In genomic region chr16:45659596-45659995, GRCm38 (mm10) we compare ENCODE assay signal across 22 mouse cellular contexts. TPM values are rescaled to one million over a fixed set of nuclear protein-coding genes. Genes with fewer than 3 reads are reported as not detected.
DNase-seq lines count a peak whose midpoint lies in the region; ATAC-seq and TF ChIP-seq lines count a peak whose summit lies in the region.
"Had no signal": no experiment of that assay in that cellular context is flagged by ENCODE, and none has a peak within 500 bp of the region (broad histone marks: within the 10 kb centered on the region; RNA-seq: fewer than 3 reads in every experiment).

No protein-coding gene starts in this region.

- peaks cover 18% of the 10 kb centered on the region for H3K4me1 ChIP-seq in liver, embryonic 12.5 days
- H3K4me1 ChIP-seq: forebrain, embryonic 10.5 days; neural tube, embryonic 13.5 days had no signal

- H3K4me3 ChIP-seq in left cerebral cortex, adult 2 months: no peak overlapping the region
- no peak overlapping the region for H3K4me3 ChIP-seq in liver, embryonic 12.5 days
- H3K4me3 ChIP-seq: forebrain, embryonic 10.5 days; gastrocnemius, adult 2 months; megakaryocyte, embryonic 14.5 days; neural tube, embryonic 13.5 days had no signal

- H3K9ac ChIP-seq in liver, embryonic 12.5 days: no peak overlapping the region
- H3K9ac ChIP-seq: hindbrain, embryonic 14.5 days; liver, embryonic 14.5 days; neural tube, embryonic 13.5 days had no signal

- no peaks in the 10 kb centered on the region for H3K36me3 ChIP-seq in liver, embryonic 12.5 days
- H3K36me3 ChIP-seq: forebrain, embryonic 10.5 days; neural tube, embryonic 13.5 days had no signal

- ATAC-seq in liver, embryonic 12.5 days: no peak
- ATAC-seq: intestine, embryonic 16.5 days had no signal

- intact Hi-C loops in left cerebral cortex, adult 2 months (cut with DNase I): no loop called here

- H3K9me3 ChIP-seq in liver, embryonic 12.5 days (replicated peaks): no peaks in the 10 kb centered on the region
- H3K9me3 ChIP-seq: forebrain, embryonic 10.5 days; megakaryocyte, embryonic 14.5 days; neural tube, embryonic 13.5 days had no signal

- H3K4me2 ChIP-seq in liver, embryonic 12.5 days: no peak overlapping the region
- H3K4me2 ChIP-seq: hindbrain, embryonic 14.5 days; neural tube, embryonic 13.5 days had no signal

- no peaks in the 10 kb centered on the region for H3K27me3 ChIP-seq in liver, embryonic 12.5 days (replicated peaks)
- H3K27me3 ChIP-seq: megakaryocyte, embryonic 14.5 days had no signal

- TF ChIP-seq CTCF in left cerebral cortex, adult 2 months (IDR thresholded peaks at IDR 0.05): no peak

- H3K27ac ChIP-seq in left cerebral cortex, adult 2 months: peak overlapping the region; percentile 10; the same call in 1 of the 2 replicates
- no peak overlapping the region for H3K27ac ChIP-seq in liver, embryonic 12.5 days
- H3K27ac ChIP-seq: forebrain, embryonic 10.5 days; gastrocnemius, adult 2 months; hindbrain, embryonic 14.5 days; kidney, postnatal 0 days; liver, embryonic 14.5 days; neural tube, embryonic 13.5 days had no signal

- 67% methylated on average over 4 of the region's 4 CpGs for WGBS in liver, embryonic 12.5 days (ENCODE audit: insufficient replicate concordance)

- DNase-seq in frontal cortex, adult 2 months (ENCODE audit: extremely low spot score in 1 of 2, low spot score in 1 of 2): peak; percentile 41 to 62
- DNase-seq in frontal cortex, postnatal 10 days (ENCODE audit: low spot score in 2 of 2): no peak
- peak; percentile 22 to 37 for DNase-seq in right cerebral cortex, adult 2 months (ENCODE audit: low spot score in 2 of 2)
- no peak for DNase-seq in right cerebral cortex, postnatal 14 days
- peak in 1 of 2 experiments; percentile 43 for DNase-seq in left cerebral cortex, adult 2 months (ENCODE audit: extremely low spot score in 1 of 2, low spot score in 2 of 2)
- DNase-seq in yolk sac, embryonic 10.5 days (ENCODE audit: low spot score): no peak
- DNase-seq in urinary bladder, postnatal 36 days (ENCODE audit: low spot score in 2 of 2): no peak
- DNase-seq: B cell, adult 2 months; gastrocnemius, adult 2 months; heart, adult 18-20 months; heart, postnatal 10 days; lung, postnatal 10 days; thymus, postnatal 4 days had no signal

RNA-seq across cellular contexts. Expression of gene BC016579, which starts 5.7 kb away (rescaled TPM):
- 0.13 and 0.44 TPM in 2 replicates for polyA plus RNA-seq in frontal cortex, adult 2 months (2012; rRNA removed)
- total RNA-seq in left cerebral cortex, adult 2 months (2021): under 1 TPM; 0.21 to 0.52 TPM
- polyA plus RNA-seq in liver, embryonic 12.5 days (2016; fragmentation: Nextera tagmentation; extraction: Ambion mirVana): 0.44 and 0.54 TPM in 2 replicates
- total RNA-seq: gastrocnemius, adult 2 months; heart, adult 18-20 months; heart, postnatal 10 days had no signal
- polyA plus RNA-seq: embryonic facial prominence, embryonic 14.5 days; hindbrain, embryonic 14.5 days; neural tube, embryonic 13.5 days had no signal

RNA-seq across cellular contexts. Expression of gene Tmprss7, which starts 33.9 kb away (rescaled TPM):
- polyA plus RNA-seq in frontal cortex, adult 2 months (2012; rRNA removed): 2.7 and 2.8 TPM in 2 replicates
- total RNA-seq in left cerebral cortex, adult 2 months (2021): 1 to 10 TPM; 1.4 to 3.6 TPM
- 0.29 and 0.44 TPM in 2 replicates for polyA plus RNA-seq in liver, embryonic 12.5 days (2016; fragmentation: Nextera tagmentation; extraction: Ambion mirVana)
- total RNA-seq: gastrocnemius, adult 2 months; heart, adult 18-20 months; heart, postnatal 10 days had no signal
- polyA plus RNA-seq: embryonic facial prominence, embryonic 14.5 days had no signal

RNA-seq across cellular contexts. Expression of gene Gcsam, which starts 49.4 kb away (rescaled TPM):
- polyA plus RNA-seq in frontal cortex, adult 2 months (2012; rRNA removed): not detected in 2 replicates
- not detected for total RNA-seq in left cerebral cortex, adult 2 months (2021)
- polyA plus RNA-seq in liver, embryonic 12.5 days (2016; fragmentation: Nextera tagmentation; extraction: Ambion mirVana): 1.8 and 2.3 TPM in 2 replicates
- total RNA-seq: gastrocnemius, adult 2 months had no signal

Comparison
In these comparisons a context has a peak if more than half of its experiments do, and no peak if none do; other contexts are left out.
1. DNase-seq: peak in frontal cortex, adult 2 months (2 of 2) and right cerebral cortex, adult 2 months (2 of 2); none in frontal cortex, postnatal 10 days (0 of 2), right cerebral cortex, postnatal 14 days (single experiment), yolk sac, embryonic 10.5 days (single experiment) and urinary bladder, postnatal 36 days (0 of 2).